Mouse (Mus musculus) heart, embryonic 14.5 days (tissue): ENCODE measurements at regions not wholly inside any gene's neighbourhood (a gene's known extent, or its start where the extent isn't known, plus 50 kb on each side); places are given as distances from the start of the nearest gene placed in this dataset.

Experiments
- ATAC-seq: fragments of 200-750 bp; cut with Nextera tagmentation; 2 replicates; pipeline ENCODE4 v1.8.0; 2017; ENCODE audit warnings: low read depth, moderate TSS enrichment; ENCODE audit not compliant: insufficient number of reproducible peaks, insufficient read depth, low FRiP score
- H3K27ac ChIP-seq, 2 experiments: fragments of 200-500 bp in 1 of 2; fragments of 300-500 bp in 1 of 2; sonication (generic) in 1 of 2; replicated peaks in 1 of 2; 2 replicates each; pipeline ENCODE4 v1.5.1; 2012 to 2014; ENCODE audit warnings: low read depth in 2 of 2, low read length in 2 of 2, control low read depth in 1 of 2, mild to moderate bottlenecking in 1 of 2, mixed read lengths in 1 of 2; ENCODE audit not compliant: control insufficient read depth in 1 of 2, insufficient read depth in 1 of 2
- H3K27me3 ChIP-seq: fragments of 300-500 bp; sonication (generic); 2 replicates; pipeline ENCODE4 v1.6.1; 2014; ENCODE audit warnings: mild to moderate bottlenecking, low read length, control low read depth; ENCODE audit not compliant: control insufficient read depth, insufficient read depth
- H3K36me3 ChIP-seq: fragments of 300-500 bp; sonication (generic); 2 replicates; pipeline ENCODE4 v1.6.1; 2014; ENCODE audit warnings: mild to moderate bottlenecking, control low read depth, low read length, mixed read lengths; ENCODE audit not compliant: control insufficient read depth, insufficient read depth
- H3K4me1 ChIP-seq, 2 experiments: fragments of 200-500 bp in 1 of 2; fragments of 300-500 bp in 1 of 2; sonication (generic) in 1 of 2; 2 replicates each; pipeline ENCODE4 v1.6.1; 2012 to 2014; ENCODE audit warnings: low read length in 2 of 2, control low read depth in 1 of 2, mixed read lengths in 1 of 2; ENCODE audit not compliant: control insufficient read depth in 2 of 2, insufficient read depth in 2 of 2
- H3K4me2 ChIP-seq: fragments of 300-500 bp; sonication (generic); 2 replicates; pipeline ENCODE4 v1.6.1; 2014; ENCODE audit warnings: mild to moderate bottlenecking, low read length
- H3K4me3 ChIP-seq, 2 experiments: fragments of 200-500 bp in 1 of 2; fragments of 300-500 bp in 1 of 2; sonication (generic) in 1 of 2; 2 replicates each; pipeline ENCODE4 v1.5.1; 2012 to 2014; ENCODE audit warnings: low read length in 2 of 2, mild to moderate bottlenecking in 2 of 2, control low read depth in 1 of 2, low read depth in 1 of 2, moderate library complexity in 1 of 2; ENCODE audit not compliant: control insufficient read depth in 1 of 2, insufficient read depth in 1 of 2
- H3K9ac ChIP-seq: fragments of 300-500 bp; sonication (generic); 2 replicates; pipeline ENCODE4 v1.6.1; 2014; ENCODE audit warnings: mild to moderate bottlenecking, low read length
- H3K9me3 ChIP-seq: fragments of 300-500 bp; sonication (generic); 2 replicates; pipeline ENCODE4 v1.6.1; 2016; ENCODE audit warnings: low read length, control low read depth; ENCODE audit not compliant: control insufficient read depth
- WGBS: fragments of 180-500 bp; shearing (Covaris S2); extraction: QIAGEN DNeasy Blood & Tissue Kit; methylation state at CpG from one replicate; pipeline ENCODE4 v1.1.7; 2014; 5-methylcytosine and 5-hydroxymethylcytosine counted together

DNA sequence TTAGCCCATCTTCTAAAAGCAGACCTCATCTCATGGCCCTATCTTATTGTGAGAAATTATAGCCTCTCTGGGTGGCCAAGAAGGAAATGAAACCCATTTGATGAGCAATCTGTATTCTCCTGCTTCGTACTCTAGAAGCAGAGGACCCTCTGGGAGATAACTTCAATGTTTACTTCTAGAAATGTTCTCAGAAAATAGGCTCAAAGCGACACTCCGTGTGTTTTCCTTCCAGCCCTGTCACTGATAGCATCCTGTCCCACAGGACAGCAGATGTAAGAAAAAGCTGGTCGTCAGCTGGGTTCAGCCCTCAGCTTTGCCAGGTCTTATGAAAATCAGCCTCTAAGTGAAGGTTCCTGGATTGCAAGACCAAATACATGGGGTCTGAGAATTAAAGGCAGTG is 86.1 kb downstream of the Ier5 start:
- H3K4me3 ChIP-seq: no peak overlapping the region
- H3K9ac ChIP-seq: no peak overlapping the region
- H3K4me1 ChIP-seq: peaks cover 0 to 5% of the 10 kb centered on the region in 2 experiments; a peak in 1 of 4 replicates
- WGBS: 58% methylated on average over 4 of the region's 4 CpGs
- no peaks in the 10 kb centered on the region for H3K9me3 ChIP-seq
- no peak overlapping the region for H3K4me2 ChIP-seq
- ATAC-seq: no peak
- no peak overlapping the region for H3K27ac ChIP-seq
- H3K27me3 ChIP-seq: peaks cover 3% of the 10 kb centered on the region; the same call in 1 of the 2 replicates
- no peaks in the 10 kb centered on the region for H3K36me3 ChIP-seq

DNA sequence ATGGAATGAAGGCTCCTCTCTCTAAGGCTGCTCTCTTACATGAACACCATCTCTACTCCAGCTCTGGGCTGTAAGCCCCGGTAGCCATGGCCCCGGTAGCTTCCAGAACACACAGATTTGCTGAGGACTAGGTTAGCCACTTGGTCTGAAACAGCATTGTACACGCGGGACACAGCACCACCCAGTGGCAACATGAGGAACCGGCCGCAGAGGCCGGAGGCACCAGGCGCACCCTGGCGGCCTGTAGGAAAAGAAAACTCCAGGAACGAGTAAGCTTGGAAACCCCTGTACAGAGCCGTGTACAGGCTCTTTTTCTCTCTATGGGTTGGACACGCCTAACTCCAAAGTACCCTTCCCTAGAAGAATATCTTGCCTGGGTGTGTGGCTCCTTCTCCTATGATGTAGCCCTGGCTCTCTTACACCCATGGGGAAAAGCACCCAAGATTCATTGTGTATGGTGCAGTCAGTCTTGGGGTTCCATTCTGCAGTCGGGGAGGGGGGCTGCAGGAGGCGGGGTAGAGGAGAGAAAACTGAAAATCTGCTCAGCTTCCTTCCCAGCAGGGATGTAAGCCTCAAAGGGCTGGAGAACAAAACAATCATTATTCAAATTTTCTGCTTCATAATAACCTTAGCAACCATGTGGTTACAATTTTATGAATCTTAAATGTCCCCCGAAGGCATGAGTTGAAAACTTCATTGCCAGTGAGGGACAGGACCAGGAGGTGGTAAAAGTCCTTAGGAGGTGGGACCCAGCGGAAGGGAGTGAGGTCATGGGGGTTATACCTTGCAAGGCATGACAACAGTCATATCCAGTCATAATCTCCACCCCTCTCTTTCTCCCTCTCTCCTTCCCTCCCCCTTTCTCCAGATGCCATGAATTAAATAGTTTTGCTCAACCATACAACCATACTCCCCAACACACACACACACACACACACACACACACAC is 92.6 kb downstream of the Ier5 start:
- no peak overlapping the region for H3K4me3 ChIP-seq
- no peaks in the 10 kb centered on the region for H3K9me3 ChIP-seq
- peaks cover 11% of the 10 kb centered on the region for H3K27me3 ChIP-seq
- H3K9ac ChIP-seq: no peak overlapping the region
- H3K4me1 ChIP-seq: no peaks in the 10 kb centered on the region
- H3K36me3 ChIP-seq: no peaks in the 10 kb centered on the region
- H3K27ac ChIP-seq: no peak overlapping the region
- ATAC-seq: peak; percentile 41; the same call in 1 of the 2 replicates
- 19% methylated on average over 16 of the region's 16 CpGs for WGBS
- no peak overlapping the region for H3K4me2 ChIP-seq

DNA sequence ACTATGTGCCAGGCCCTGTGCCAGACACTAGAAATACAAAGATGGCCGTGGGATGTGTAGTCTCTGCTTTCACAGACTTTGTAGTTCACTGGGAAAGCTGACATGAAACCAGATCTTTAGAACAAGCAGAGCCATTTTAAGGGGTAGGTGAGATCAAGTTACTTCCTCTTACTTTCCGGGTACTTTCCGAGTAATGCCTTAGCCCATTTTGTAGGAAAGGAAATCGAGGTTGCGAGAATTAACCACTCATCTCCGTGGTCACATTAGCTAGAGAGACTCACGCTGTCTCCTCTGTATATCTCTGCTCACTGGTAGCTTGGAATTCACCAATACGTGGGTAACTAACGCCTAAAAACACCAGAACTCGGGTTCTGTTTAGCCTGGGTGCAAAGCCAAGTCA is 93.3 kb downstream of the Ier5 start:
- no peak overlapping the region for H3K4me3 ChIP-seq
- H3K27ac ChIP-seq: no peak overlapping the region
- no peaks in the 10 kb centered on the region for H3K9me3 ChIP-seq
- H3K36me3 ChIP-seq: no peaks in the 10 kb centered on the region
- H3K4me2 ChIP-seq: no peak overlapping the region
- WGBS: 80% methylated on average over 10 of the region's 10 CpGs
- H3K4me1 ChIP-seq: no peaks in the 10 kb centered on the region
- no peak overlapping the region for H3K9ac ChIP-seq
- ATAC-seq: no peak
- peaks cover 11% of the 10 kb centered on the region for H3K27me3 ChIP-seq

DNA sequence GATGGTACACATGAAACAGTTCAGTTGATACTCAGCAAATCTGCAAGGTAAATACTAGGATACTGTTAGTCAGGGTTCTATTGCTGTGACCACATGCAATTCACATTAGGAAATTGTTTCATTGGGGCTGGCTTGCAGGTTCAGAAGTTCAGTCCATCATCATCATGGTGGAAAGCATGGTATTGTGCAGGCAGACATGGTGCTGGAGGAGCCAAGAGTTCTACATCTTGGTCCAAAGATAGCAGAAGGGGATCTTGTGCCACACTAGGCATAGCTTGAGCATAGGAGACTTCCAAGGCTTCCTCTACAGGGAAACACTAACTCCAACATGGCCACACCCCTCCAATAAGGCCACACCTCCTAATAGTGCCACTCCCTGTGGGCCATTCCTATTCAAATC is 99.1 kb downstream of the Ier5 start:
- Histone ChIP-seq H3K9ac (no peak overlapping the region), H3K4me2 (no peak overlapping the region), H3K27me3 (0 out of 2 replicates have a peak, but pooled peaks cover 5% of the 10 kb centered on the region), H3K4me3 (no peak overlapping the region), H3K27ac (no peak overlapping the region), H3K36me3 (no peaks in the 10 kb centered on the region), H3K4me1 (peaks cover 6 to 8% of the 10 kb centered on the region in 2 experiments; a peak in 1 of 4 replicates), H3K9me3 (no peaks in the 10 kb centered on the region)
- ATAC-seq: no peak

DNA sequence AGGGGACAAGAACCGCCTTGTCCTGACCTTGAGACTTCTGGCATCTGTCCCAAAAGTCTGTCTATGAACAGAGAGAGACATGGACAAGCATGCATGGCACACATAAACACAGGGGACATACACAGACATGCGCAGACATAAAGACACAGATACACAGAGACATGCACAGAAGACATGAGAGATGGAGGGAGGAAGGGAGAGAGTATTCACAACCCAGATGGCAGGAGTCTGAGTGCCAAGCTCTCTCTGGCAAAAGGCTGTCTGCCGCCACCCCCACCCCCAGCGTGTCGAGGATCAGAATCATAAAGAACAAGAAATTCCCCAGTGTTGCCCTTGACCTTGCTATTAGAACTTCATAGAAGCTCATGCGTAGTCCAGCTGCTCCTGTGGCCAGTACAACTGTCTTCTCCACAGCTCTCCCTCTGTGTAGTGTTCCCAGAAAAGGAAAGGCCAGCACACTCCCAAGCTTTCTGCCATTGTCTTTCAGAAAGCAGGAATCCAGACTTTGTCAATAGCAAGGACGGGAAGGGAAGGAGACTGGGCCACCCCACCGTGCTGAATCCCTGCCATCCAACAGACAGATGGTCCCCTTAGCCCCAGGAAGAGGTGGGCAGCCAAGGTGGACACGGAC is 99.8 kb downstream of the Ier5 start:
- H3K27ac ChIP-seq: no peak overlapping the region
- no peak overlapping the region for H3K4me3 ChIP-seq
- no peak overlapping the region for H3K9ac ChIP-seq
- peaks cover 6 to 8% of the 10 kb centered on the region in 2 experiments; a peak in 1 of 4 replicates for H3K4me1 ChIP-seq
- H3K27me3 ChIP-seq: no peaks in the 10 kb centered on the region
- no peaks in the 10 kb centered on the region for H3K9me3 ChIP-seq
- 78% methylated on average over 9 of the region's 9 CpGs for WGBS
- no peaks in the 10 kb centered on the region for H3K36me3 ChIP-seq
- no peak overlapping the region for H3K4me2 ChIP-seq
- ATAC-seq: no peak

DNA sequence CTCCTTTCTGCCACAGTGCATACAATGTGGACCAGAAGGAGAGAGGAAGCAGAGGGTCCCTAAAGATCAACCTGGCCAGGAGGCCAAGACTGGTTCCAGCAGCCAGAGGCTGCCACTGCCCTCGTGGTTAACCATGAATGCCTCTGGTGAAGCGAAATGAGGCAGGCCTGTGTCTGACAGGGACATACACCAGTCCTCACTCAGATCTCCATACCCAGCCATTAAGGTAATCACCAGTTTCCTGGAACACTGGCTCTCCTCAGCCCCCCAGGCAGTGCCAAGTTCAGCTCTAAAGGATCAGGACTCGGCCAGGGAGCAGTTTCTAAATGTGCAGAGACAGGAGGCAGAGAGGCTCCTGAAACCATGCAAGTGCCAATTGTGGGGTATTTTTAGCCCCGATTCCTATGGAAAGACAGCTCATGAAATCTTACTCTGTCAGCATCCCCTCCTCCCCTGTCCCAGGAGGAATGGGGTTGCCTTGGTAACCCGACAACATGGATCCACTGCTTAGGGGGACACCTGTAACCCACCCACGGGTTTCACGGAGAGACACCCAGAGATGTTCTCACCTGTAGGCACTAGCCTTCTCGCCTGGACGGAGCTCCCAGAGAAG is 103.6 kb downstream of the Ier5 start:
- H3K27me3 ChIP-seq: no peaks in the 10 kb centered on the region
- H3K9me3 ChIP-seq: no peaks in the 10 kb centered on the region
- H3K27ac ChIP-seq: no peak overlapping the region
- no peak overlapping the region for H3K4me2 ChIP-seq
- H3K4me1 ChIP-seq: peaks cover 6 to 8% of the 10 kb centered on the region in 2 experiments; a peak in 1 of 4 replicates
- H3K36me3 ChIP-seq: no peaks in the 10 kb centered on the region
- no peak for ATAC-seq
- no peak overlapping the region for H3K4me3 ChIP-seq
- WGBS: 53% methylated on average over 9 of the region's 9 CpGs
- H3K9ac ChIP-seq: no peak overlapping the region

DNA sequence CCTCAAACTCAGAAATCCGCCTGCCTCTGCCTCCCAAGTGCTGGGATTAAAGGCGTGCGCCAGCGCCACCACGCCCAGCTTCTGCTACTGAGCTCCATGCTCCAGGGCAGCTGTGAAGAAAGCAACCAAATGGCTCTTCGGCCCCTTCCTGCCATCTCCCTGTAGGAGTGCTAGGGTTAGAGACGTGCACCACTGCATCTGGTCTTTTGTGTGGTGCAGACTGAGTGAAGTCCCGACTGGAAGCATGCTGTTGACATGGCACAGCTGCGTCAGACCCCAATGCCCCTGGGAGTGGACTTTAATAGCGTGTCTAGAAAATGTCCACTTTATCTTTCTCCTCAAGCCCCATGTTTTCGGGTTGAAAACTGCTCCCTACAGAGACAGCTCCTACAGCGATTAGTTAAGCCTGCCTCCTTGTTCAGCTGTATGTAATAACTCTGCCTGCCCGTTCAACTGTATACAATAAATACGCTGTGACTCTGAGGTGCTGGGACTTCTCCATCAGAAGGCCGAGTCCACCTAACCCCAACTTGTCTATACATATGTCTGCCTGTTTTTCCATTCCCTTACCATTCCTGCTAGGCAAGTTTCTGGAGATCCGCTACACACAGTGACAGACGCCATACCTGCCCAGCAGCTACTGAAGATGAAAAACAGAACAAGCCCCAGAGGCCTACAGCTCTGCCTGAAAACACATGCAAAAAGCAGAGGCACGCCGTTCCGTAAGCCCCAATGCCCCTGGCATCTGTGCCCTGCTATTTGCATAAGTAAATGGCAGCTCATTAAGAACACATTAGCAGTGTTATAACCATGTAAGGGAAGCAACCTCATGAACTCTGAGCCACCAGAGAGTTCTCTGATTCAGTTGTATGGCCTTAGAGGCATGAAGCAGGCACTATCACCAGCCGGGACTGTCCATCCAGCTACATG is 105.2 kb downstream of the Ier5 start:
- Histone ChIP-seq H3K27ac (no peak overlapping the region), H3K9ac (no peak overlapping the region), H3K36me3 (no peaks in the 10 kb centered on the region), H3K4me3 (no peak overlapping the region), H3K27me3 (no peaks in the 10 kb centered on the region), H3K4me1 (peaks cover 6 to 8% of the 10 kb centered on the region in 2 experiments; a peak in 1 of 4 replicates), H3K4me2 (no peak overlapping the region), H3K9me3 (no peaks in the 10 kb centered on the region)
- no peak for ATAC-seq
- 79% methylated on average over 21 of the region's 21 CpGs for WGBS
